Mouse (Mus musculus): Measurements from ENCODE around the gene Cyp17a1.

DNA sequence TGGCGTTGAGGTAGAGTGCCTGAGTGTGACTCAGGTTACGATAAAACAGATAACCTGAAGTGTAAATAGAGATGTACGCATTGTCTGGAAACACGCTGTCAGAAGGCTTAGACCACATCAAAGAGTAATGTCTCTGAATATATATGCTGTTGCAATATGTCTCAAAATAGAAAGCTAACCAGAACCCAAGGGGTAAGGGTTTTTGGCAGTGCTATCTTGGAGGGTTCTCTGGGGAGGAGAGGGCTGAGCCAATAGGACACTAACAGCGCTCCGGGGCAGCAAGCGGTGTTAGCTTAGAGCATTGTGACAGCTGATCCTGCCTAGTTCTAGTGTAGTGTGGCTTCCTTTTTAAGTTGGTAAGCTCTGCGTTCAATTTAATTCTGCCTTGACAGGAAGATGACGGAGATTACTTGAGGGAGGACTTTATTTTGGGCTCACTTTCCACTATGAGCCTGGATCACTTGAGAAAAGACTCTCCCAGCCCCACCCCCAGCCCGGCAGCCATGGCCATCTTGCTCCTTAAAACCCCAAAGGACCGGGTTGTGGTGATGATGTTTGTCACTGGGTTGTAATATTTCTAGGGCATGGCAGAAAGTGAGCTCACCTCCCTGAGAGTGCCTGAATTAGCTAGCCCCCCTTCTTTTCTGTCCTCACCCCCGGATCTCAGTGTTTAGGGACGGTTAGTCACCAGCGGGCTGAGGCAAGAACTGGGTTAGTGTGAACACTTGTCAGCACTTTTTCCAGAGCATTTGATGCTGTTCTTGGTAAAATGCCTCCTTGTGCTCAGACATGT, 52.8 kb downstream of the Cyp17a1 start:
- TF ChIP-seq CTCF (IDR thresholded peaks at IDR 0.05) (no peak), EP300 (IDR thresholded peaks at IDR 0.05; ENCODE audit: insufficient read depth, low read depth, low read length) (no peak), POLR2A (IDR thresholded peaks at IDR 0.05; ENCODE audit: insufficient read depth, low read depth, low read length) (no peak)

Measured in heart, adult 2 months (tissue).